Mouse (Mus musculus): Measurements from ENCODE around the gene Ajap1. TPM values are rescaled to one million over a fixed set of nuclear protein-coding genes. Genes with fewer than 3 reads are reported as not detected.

Ajap1 gene
- total RNA-seq, 4 experiments from 2014 or later = 45.9 to 58.5 (median 52.9) TPM

GRCm38 (mm10) chr4:153357539-153358242, 124.9 kb downstream of the Ajap1 start:
- DNase-seq (ENCODE audit: low spot score in 2 of 2) = no peak

- no peak for DNase-seq (ENCODE audit: low spot score in 2 of 2)
Measured at GRCm38 (mm10) chr4:153356236-153356635, 126.4 kb downstream of the Ajap1 start.

GRCm38 (mm10) chr4:153344999-153345398, 137.6 kb downstream of the Ajap1 start:
- DNase-seq (ENCODE audit: low spot score in 2 of 2) = no peak

- no peak for DNase-seq (ENCODE audit: low spot score in 2 of 2)
Measured at GRCm38 (mm10) chr4:153340887-153341286, 141.7 kb downstream of the Ajap1 start.

- no peak for DNase-seq (ENCODE audit: low spot score in 2 of 2)
Measured at GRCm38 (mm10) chr4:153335301-153335799, 147.3 kb downstream of the Ajap1 start.

GRCm38 (mm10) chr4:153327809-153328208, 154.8 kb downstream of the Ajap1 start:
- peak in 1 of 2 experiments; percentile 21 for DNase-seq (ENCODE audit: low spot score in 2 of 2)

Data from left cerebral cortex, adult 8-10 months (tissue).